Mouse (Mus musculus) bone marrow macrophage, adult 2 months (primary cell): ENCODE data around the gene Cldn34b1. TPM values are rescaled to one million over a fixed set of nuclear protein-coding genes. Genes with fewer than 3 reads are reported as not detected.
"Not testable (repeated sequence)": the region's sequence is repeated elsewhere in the genome, so short reads cannot be mapped to it uniquely, and the experiment has no call there.

Experiments
- H3K27ac ChIP-seq: 2 replicates; pipeline ENCODE4 v1.5.1; 2012; ENCODE audit warnings: low read depth, low read length; ENCODE audit not compliant: insufficient read depth
- H3K4me1 ChIP-seq: 2 replicates; pipeline ENCODE4 v1.6.1; 2012; ENCODE audit warnings: low read length; ENCODE audit not compliant: control insufficient read depth, insufficient read depth
- H3K4me3 ChIP-seq: 2 replicates; pipeline ENCODE4 v1.5.1; 2012; ENCODE audit warnings: mild to moderate bottlenecking, low read length, moderate library complexity; ENCODE audit not compliant: insufficient read depth
- polyA plus RNA-seq: library from polyadenylated mRNA; stranded (reverse); fragments of >200 nt; gene quantifications from 2 replicates; pipeline ENCODE4 v1.2.4, GENCODE M21; 2012; ENCODE audit not compliant: missing spikeins, insufficient read depth, insufficient read length

Gene Cldn34b1
- polyA plus RNA-seq: not detected in 2 replicates

- H3K4me3 ChIP-seq, H3K4me1 ChIP-seq, H3K27ac ChIP-seq: not testable (repeated sequence)
Observed at GRCm38 (mm10) chrX:154890167-154890566, at the start of gene Cldn34b1. Cldn34b1 (minus strand) TSS chrX:154890267.

DNA sequence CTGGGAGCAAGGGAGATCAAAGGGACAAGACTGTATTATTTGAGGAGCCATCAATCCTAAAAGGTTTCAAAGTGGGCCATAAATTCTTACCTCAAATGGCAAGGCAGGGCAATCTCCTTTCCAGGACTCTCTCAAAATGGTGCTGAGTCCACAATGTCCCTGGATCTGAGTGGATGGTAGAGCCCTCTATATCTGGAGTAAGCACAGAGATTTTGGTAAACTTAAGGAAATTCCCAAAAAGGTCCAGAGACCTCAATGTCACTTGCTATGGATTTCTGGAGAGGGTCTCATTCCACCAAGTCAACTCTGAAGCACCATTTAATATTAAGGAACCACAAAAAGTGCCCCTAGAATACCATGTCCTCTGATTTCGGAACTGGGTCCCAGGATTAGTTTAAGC is 45.8 kb upstream of the Cldn34b1 start, which contains the start of gene Magea6:
Magea6 (minus strand) TSS at position 101 of the 400 bp plus-strand sequence.
- H3K27ac ChIP-seq, H3K4me3 ChIP-seq, H3K4me1 ChIP-seq: not testable (repeated sequence)

Other genes with a start within 250 kb of the Cldn34b1 start
- gene Magea6, start 45.7 kb upstream of the Cldn34b1 start, polyA plus RNA-seq: not detected in 2 replicates
- gene Magea3, start 59.2 kb upstream of the Cldn34b1 start, polyA plus RNA-seq: not detected in 2 replicates
- not detected in 2 replicates for gene Magea8, start 105.6 kb upstream of the Cldn34b1 start, polyA plus RNA-seq
- gene Magea5, start 172.9 kb upstream of the Cldn34b1 start, polyA plus RNA-seq: not detected in 2 replicates
- gene Magea1, start 199.5 kb upstream of the Cldn34b1 start, polyA plus RNA-seq: not detected in 2 replicates
- gene Magea2, start 203.4 kb upstream of the Cldn34b1 start, polyA plus RNA-seq: not detected in 2 replicates
- not detected in 2 replicates for gene Cldn34b2, start 238.1 kb upstream of the Cldn34b1 start, polyA plus RNA-seq